Mouse (Mus musculus) left cerebral cortex, postnatal 14 days (tissue): ENCODE results near the gene Atp6v0e. TPM values are rescaled to one million over a fixed set of nuclear protein-coding genes. Genes with fewer than 3 reads are reported as not detected.

ENCODE experiments used
- DNase-seq, 2 experiments: peaks; one replicate each; pipeline ENCODE4 v3.0.0; 2021 to 2022; ENCODE audit warnings: low spot score in 2 of 2, mixed read lengths in 1 of 2
- intact Hi-C: fragments of 180-260 bp; cut with DNase I; formaldehyde crosslinking; loops from one replicate; pipeline ENCODE4 v1.15.1; 2025
- long read RNA-seq, 2 experiments: library from polyadenylated mRNA; stranded (forward); transcript quantifications; one replicate each; pipeline ENCODE4 v2.0.0; 2021
- total RNA-seq, 2 experiments: library from RNA; stranded (reverse); gene quantifications; 2 replicates each; pipeline ENCODE4 v1.2.3; 2021

Gene Atp6v0e
- total RNA-seq: 10 to 100 TPM; 36.7 to 45.8 TPM
- long read RNA-seq, experiment 1, transcript Atp6v0e-201 (4 exons, 823 nt): major isoform, 41 of 53 reads
- long read RNA-seq, experiment 1, partial matches to known transcripts: 0 of 53 reads
- long read RNA-seq, experiment 1, other reads (novel, unspliced or antisense): 10 of 53 reads
- long read RNA-seq, experiment 2, transcript Atp6v0e-201 (4 exons, 823 nt): major isoform, 44 of 61 reads
- long read RNA-seq, experiment 2, partial matches to known transcripts: 0 of 61 reads
- long read RNA-seq, experiment 2, other reads (novel, unspliced or antisense): 13 of 61 reads

GRCm38 (mm10) chr17:26662978-26663683, at the start of gene Atp6v0e:
Gene Atp6v0e (plus strand): TSS chr17:26663231.
- intact Hi-C loops: loop anchor here (5.0 kb wide), 2 partner anchors 119 to 224 kb away; partner anchors contain the start of gene Bnip1

GRCm38 (mm10) chr17:26614286-26614685, 48.7 kb upstream of the Atp6v0e start:
- no peak for DNase-seq
- intact Hi-C loops: no loop called here

More at GRCm38 (mm10) chr17:26662978-26663683, at the start of gene Atp6v0e:
- DNase-seq: peak; percentile 96 to 97

DNA sequence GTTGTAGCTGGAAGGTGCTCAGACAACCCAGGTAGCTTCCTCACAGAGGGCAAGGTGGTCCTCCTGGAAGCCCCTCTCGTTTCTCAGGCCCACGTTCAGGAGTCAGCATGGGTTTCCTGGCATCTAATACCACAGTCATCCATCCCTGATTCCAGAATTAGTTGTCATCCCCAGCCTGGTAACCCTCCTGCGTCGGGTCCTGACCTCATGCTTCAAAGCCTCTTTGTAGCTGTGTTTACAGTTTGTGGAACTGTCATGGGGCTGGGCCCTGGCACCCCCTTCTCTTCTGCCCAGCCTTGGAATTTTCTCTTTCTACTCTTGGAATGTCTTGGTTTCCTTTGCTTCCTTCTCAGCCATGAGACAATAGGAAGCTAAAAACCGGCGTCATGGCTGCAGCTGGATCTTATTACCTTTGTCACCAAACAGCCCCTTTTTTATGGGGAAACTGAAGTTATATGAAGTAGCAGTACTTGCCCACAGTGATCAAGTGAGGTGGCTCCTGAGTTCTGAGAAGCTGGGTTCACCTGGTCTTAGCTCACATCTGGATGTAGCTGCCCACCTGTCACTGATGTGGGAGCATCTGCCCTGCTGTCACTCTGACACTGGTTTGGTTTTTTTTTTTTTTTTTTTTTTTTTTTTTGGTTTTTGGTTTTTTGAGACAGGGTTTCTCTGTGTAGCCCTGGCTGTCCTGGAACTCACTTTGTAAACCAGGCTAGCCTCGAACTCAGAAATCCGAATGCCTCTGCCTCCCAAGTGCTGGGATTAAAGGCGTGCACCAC, 48.1 kb upstream of the Atp6v0e start:
- DNase-seq: no peak
- intact Hi-C loops: no loop called here

DNA sequence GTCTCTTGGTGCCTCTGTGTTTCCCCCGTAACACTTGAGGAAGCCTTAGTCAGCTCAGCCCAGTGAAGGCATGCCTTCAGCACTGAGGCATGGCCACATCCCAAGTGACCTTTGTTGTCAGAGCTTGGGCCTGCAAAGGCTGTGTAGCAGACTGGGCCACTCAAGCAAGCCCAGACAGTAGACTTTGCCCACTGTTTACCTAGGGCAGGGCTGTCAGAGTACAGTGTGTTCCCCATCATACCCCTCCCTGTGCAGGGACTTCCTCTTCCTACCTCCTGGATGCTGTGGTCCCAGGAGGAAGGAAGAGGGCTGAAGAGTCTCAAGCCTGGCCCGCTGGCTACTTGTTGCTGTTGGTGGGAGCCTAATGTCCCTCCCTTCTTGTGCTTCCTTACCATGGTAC, 46.3 kb upstream of the Atp6v0e start:
- no peak for DNase-seq
- intact Hi-C loops: no loop called here

- no peak for DNase-seq
- intact Hi-C loops: no loop called here
Measured at GRCm38 (mm10) chr17:26618498-26618897, 44.5 kb upstream of the Atp6v0e start.

- no peak for DNase-seq
- intact Hi-C loops: no loop called here
Measured at GRCm38 (mm10) chr17:26619577-26619976, 43.5 kb upstream of the Atp6v0e start.

DNA sequence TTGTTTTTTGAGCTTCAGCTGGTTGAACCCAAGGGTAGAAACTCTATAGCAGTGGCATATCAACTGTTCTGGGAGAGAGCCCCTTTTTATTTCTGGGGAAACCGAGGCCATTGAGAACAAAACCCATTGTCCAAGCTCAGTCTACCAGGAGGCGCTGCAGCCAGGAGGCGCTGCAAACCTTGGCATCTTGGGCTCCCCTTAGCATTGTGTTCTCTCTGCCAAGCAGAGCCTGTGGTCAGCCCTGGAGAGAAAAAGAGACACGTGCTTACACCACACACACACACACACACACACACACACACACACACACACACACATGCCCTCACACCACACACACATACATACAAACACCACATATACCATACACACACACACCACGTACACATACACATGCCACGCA, 42.7 kb upstream of the Atp6v0e start:
- DNase-seq: no peak
- intact Hi-C loops: no loop called here

GRCm38 (mm10) chr17:26620786-26621766, 42.0 kb upstream of the Atp6v0e start:
- peak in 1 of 2 experiments; percentile 54 for DNase-seq
- intact Hi-C loops: no loop called here

GRCm38 (mm10) chr17:26621912-26622311, 41.1 kb upstream of the Atp6v0e start:
- intact Hi-C loops: no loop called here
- DNase-seq: no peak

DNA sequence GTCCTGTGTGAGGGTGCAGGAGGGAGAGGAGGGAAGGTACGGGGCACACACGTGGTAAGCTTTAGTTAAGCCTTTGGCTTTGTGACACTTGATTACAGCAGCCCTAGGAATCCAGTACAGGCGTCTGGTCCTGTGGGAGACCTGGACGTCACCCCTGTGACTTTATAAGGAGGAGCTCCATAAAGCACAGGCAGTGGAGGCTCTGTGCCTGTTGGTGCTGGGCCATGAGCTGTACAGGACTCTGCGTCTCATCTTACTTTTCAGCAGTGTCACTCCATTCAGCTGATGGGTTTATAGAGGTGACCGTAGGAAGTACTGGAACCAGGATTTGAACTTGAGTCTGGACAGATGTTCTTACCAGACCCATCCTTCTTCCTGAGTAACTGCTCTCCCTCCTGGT, 39.0 kb upstream of the Atp6v0e start:
- no peak for DNase-seq
- intact Hi-C loops: no loop called here

DNA sequence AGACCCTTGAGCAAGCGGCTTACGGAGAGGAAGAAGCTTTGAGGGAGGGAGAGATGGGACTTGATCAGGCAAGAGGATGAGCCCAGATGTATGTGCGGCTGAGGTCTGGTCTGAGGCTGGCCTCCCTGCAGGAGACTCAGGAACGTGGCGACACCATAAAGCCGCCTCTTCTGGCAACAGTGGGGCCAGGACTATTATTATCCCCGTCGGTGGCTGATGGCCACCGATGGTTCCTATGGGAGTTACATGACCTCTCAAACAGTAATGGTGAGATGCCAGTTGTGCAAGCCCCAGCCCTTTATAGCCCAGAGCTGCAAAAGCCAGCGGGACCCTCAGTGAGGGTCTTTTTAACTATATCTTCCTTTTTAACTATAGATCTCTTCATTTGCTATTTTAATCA, 38.0 kb upstream of the Atp6v0e start:
- intact Hi-C loops: no loop called here
- DNase-seq: no peak

GRCm38 (mm10) chr17:26625521-26626010, 37.5 kb upstream of the Atp6v0e start:
- DNase-seq: no peak
- intact Hi-C loops: no loop called here

DNA sequence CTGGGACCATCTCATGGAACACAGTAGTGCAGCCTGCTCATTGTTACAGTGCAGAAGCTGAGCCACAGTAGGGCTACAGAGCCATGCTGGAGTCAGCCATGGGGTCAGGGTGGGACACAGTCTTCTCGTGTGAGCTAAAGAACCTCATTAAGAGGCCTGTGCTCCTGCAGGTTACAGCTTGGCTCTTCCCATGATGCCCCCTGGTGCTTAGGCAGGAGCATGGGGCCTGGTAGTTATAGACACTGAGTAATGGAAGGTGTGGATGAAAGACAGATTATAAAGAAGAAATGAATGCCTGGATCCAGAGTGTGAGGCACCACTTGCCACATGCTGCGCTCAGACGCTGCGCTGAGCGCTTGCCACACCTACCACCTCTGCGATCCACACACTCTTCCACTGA, 34.6 kb upstream of the Atp6v0e start:
- no peak for DNase-seq
- intact Hi-C loops: no loop called here

DNA sequence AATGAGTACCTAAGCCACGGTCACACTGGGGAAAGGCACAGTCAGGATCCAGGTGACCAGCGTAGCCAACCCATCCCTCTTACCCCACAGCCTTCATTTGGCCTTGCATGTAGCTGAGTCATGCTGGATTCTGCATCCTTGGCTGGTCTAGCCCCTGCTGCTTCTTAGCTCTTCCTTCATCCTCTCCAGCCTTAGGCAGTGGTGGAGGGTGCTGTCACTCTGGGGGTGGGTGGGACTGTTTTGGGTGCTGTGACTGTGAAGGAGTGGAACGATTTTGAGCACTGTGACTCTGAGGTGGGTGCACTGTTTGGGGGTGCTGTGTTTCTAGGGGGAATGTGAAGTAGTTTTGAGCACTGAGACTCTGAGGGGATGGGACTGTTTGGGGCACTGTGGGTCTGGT, 34.1 kb upstream of the Atp6v0e start:
- intact Hi-C loops: no loop called here
- DNase-seq: no peak

GRCm38 (mm10) chr17:26631811-26632327, 31.2 kb upstream of the Atp6v0e start:
- intact Hi-C loops: loop anchor here (5.0 kb wide), 1 partner anchor 70 kb away; the partner anchor contains the start of genes Dusp1 and Ergic1
- DNase-seq: peak; percentile 66 to 85

- no peak for DNase-seq
- intact Hi-C loops: loop anchor here (5.0 kb wide), 1 partner anchor 71 kb away; the partner anchor contains the start of genes Dusp1 and Ergic1
Measured at GRCm38 (mm10) chr17:26633186-26633585, 29.8 kb upstream of the Atp6v0e start.

DNA sequence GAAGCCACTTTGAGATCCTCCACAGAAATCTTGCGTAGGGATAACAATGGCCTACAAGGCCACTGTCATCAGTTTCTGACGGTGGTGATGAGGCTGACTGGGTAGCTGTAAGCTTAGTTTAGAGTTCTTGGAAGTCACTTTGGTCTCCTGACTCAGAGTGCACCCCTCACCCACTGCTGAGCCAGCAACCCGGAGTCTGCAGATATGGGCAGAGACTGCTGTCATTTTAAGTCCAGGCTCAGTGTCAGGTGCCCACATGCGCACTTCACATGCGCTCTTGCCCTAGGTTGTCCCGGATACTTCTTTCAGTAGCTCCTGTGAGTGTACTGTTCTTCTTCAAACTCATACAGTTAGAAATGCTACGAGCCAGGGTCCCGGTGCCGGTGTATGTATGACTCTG, 29.1 kb upstream of the Atp6v0e start:
- intact Hi-C loops: loop anchor here (5.0 kb wide), 1 partner anchor 72 kb away; the partner anchor contains the start of genes Dusp1 and Ergic1
- no peak for DNase-seq

DNA sequence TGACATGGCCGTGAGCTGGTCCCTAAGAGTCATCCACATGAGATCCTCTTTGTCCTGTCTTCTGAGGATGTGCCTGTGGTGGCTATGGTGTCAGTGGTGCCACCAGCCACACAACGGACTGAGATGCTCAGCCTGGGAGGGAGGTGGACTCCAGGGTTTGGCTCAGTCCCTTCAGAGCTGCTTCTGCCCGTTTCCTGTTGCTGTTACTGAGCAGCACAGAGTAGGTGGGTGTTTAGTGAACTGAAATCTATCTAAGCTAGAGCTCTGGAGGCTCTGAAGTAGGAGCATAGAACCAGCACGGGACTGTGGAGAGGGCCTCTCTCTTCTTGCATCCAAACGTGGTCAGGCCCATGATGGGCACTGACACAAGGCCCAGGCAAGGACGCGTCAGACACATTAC, 28.5 kb upstream of the Atp6v0e start:
- DNase-seq: peak; percentile 42 to 62
- intact Hi-C loops: loop anchor here (5.0 kb wide), 1 partner anchor 72 kb away; the partner anchor contains the start of genes Dusp1 and Ergic1
